Mouse (Mus musculus) cerebellum, adult 9-10 months (tissue): ENCODE results near the gene Khsrp.

Source experiments
- DNase-seq: peaks from one replicate; pipeline ENCODE4 v3.0.0; 2022

Khsrp gene

DNA sequence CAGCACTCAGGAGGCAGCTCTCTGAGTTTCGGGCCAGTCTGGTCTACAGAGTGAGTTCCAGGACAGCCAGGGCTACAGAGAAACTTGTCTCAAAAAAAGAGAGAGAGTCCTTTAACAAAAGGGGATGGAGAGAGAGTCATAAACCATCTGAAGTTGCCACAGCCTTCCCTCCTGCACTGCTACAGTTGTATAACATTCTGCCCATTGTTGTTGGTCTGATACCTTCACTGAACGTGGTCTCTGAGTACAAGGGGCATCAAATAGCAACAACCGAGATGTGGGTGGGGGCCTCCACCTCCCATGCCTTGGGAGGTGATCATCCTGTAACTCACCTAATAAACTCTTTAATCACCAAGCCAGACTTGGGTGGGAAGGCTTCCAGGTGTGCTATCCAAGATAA is 45.7 kb downstream of the Khsrp start:
- no peak for DNase-seq

DNA sequence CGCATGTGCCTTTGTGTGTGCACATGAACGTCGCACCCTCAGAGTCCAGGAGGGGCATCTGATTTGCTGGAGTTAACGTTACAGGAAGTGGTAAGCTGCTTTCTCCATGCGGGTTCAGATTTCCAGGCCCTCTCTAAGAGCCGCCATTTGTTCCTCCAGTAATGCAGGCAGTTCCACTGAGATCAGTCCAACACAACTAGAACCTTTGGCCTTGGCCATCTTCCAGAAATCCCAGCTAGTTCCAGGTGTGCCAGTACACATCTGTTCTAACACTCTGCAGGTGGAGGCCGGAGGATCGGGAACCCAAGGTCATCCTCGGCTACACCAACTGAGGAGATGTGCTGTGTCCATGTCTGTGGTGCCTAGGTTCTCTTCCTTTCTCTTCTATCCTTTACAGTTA is 46.4 kb downstream of the Khsrp start:
- DNase-seq: no peak

DNA sequence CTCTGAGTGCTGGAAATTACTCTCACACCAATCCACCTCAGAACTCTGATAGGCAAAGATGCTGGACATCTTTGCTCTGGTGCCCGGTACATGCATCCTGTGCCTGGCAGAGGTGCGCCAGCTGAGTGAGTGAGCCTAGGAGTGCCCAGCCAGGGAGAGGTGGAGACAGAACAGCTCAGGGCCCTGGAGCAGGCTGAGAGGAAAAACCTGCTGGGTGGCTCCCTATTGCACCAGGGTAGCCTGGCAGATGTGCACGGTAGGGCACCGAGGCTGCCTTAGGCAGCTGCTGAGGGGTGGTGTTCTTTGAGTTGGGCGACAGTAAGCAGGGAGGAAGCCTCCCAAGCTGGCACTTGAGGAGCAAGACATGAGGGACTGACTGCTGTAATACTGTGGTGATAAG is 49.3 kb downstream of the Khsrp start, which contains the start of gene Acer1:
Acer1 (minus strand) TSS at position 114 of the 400 bp plus-strand sequence.
- no peak for DNase-seq

DNA sequence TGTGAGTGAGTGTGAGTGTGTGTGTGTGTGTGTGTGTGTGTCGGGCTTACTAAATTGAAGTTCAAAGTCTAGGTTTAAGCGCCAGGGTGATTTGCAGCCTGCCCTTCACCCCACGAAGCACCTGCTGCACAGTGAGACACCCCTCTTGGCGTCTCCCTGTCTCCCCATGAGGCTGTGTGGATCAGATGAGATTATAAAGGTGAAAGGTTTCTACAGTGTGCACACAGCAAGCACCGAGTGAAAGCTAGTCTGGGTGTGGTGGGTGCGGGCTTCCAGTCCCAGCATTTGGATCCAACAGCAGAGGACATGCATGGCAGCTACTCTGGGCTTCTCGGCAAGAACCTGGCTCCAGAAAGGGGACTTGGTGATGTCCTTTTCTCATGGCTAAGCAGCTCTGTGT is 50.3 kb downstream of the Khsrp start:
- no peak for DNase-seq

DNA sequence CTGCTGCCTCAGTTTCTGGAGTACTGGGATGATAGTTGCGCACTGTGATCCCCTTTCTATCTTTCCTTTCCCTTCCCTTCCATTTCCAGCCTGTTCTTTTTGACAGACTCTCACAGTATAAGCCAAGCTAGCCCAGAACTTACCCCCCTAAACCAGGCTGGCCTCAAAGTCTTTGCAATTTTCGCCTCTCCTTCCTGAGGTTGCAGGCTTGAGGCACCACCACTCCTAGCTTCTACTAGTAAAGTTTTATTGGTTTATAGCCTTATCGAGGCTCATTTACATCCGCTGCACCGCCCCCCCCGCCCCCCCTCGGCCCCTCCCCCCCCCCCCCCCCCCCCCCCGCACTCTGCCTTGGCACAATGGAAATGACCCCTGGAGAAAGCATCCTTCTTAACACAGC is 51.8 kb downstream of the Khsrp start:
- no peak for DNase-seq

DNA sequence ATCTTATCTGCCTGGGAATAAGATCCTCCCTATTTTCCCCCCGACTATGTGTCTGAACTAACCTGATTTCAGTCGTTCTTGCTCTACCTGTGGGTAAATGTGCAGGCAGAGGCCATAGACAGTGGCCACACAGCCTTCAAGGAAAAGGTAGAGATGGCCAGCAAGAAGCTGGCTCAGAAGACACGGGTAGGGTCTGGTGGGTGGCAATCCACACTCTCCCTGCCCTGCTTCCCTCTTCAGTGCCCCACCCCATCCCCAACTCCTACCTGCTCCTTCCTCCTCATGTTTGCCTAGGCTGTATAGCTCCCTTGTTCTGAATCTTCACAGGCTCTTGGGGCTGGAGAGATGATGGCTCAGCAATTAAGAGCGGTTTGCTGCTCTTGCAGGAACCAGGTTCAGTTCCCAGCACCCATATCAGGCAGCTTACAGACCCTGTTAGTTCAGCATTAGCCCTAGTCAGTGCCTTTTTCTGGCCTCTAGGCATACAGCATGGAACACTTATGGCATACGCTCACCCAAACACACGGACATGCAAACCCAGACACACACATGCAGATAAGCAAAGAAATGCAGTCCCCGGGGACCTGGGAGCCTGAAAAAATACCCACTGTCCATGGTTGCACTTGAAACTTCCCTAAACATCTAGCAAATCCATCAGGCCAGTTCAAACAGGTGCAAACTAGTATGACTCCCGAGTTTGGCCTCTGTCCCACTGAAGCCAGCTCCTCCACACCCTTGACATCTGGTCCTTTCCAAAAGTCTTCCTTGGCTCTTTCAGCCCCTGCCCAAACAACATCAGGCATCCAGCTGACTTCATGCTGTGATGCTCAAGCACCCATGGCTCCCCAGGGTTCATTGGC is 54.6 kb downstream of the Khsrp start:
- no peak for DNase-seq

DNA sequence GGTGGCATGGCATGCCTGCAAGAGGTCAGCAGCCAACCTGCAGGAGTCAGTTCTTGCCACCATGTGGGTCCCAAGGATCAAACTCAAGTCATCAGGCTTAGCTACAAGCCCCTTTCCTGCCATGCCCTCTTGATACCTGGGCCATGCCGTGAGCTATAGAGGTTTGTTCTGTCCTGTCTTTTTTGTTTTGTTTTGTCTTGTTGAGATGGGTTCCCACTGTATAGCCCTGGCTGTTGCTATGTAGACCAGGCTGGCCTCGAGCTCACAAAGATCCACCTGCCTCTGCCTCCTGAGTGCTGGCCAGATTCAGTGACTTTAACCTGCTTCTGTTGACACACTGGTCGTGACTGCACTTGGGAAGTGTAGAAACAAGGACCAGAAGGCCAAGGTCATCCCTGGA is 55.9 kb downstream of the Khsrp start:
- no peak for DNase-seq

DNA sequence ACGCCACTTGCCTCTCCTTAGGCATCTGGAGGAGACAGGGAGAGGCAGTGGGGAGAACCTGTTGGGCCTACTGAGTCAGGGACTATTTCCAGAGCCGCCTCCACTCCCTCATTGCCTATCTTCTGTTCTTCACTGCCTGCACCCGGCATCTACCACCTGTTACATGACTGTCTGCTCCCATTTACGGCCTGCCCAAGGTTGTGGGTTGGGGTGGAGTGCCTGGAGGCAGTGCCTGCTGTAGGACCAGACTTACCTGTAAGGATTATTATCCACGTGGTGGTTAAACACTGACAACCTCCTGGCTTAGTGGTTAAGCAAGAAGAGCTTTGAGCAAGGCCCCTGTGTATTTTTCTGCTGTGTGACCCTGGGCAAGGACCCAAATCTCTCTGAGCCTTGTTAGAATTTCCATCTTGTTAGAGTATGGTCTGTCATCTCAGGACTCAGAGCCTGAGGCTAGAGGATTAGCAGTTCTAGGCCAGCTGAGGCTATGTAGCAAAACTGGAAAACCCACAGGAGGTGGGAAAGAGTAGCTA is 56.5 kb downstream of the Khsrp start:
- no peak for DNase-seq

DNA sequence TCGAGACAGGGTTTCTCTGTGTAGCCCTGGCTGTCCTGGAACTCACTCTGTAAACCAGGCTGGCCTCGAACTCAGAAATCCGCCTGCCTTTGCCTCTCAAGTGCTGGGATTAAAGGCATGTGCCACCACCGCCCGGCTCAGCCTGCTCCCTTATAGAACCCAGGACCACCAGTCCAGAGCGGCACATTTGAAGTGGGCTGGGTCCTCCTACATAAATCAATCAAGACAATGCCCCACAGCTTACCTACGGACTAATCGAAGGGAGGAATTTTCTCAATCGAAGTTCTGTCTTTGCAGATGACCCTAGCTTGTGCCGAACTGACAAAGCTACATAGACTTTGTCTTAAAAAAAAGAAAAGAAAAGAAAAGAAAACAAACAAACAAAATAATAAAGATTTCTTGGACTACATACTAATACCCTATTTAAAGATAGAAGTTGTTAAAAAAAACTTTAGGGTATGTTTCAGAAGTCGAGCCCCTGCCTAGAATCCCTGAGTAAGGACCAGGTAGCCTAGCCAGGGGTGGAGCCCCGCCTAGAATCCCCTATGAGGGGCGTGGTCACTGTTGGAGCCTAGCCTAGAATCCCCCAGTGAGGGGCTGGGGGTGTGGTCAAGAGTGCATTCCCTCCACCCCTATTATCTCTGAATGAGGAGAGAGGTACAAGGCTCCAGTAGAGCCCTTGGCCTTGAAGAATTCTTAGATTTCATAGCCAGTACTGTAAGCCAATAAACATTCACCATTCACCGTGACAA is 57.2 kb downstream of the Khsrp start:
- DNase-seq: no peak
